Mouse (Mus musculus) liver, embryonic 14.5 days (tissue): ENCODE results near the gene Cep152. TPM values are rescaled to one million over a fixed set of nuclear protein-coding genes. Genes with fewer than 3 reads are reported as not detected.

Experiments
- ATAC-seq: fragments of 200-750 bp; cut with Nextera tagmentation; 2 replicates; pipeline ENCODE4 v1.8.0; 2017; ENCODE audit warnings: moderate number of reproducible peaks, mild to moderate bottlenecking, moderate library complexity; ENCODE audit not compliant: insufficient read depth
- DNase-seq, 3 experiments: peaks; one replicate each; pipeline ENCODE4 v3.0.0-alpha.2; 2012 to 2013; ENCODE audit warnings: low read depth in 3 of 3, low spot score in 3 of 3
- H3K27ac ChIP-seq: fragments of 300-500 bp; sonication (generic); 2 replicates; pipeline ENCODE4 v1.5.1; 2014; ENCODE audit warnings: moderate library complexity, mild to moderate bottlenecking, control low read depth, inconsistent platforms
- H3K27me3 ChIP-seq: fragments of 300-500 bp; sonication (generic); 2 replicates; pipeline ENCODE4 v1.6.1; 2014; ENCODE audit warnings: mild to moderate bottlenecking, low read length, moderate library complexity; ENCODE audit not compliant: control insufficient read depth, insufficient read depth
- H3K36me3 ChIP-seq: fragments of 300-500 bp; sonication (generic); replicated peaks from 2 replicates; pipeline ENCODE4 v1.6.1; 2014; ENCODE audit warnings: low read depth; ENCODE audit not compliant: control insufficient read depth, insufficient read depth
- H3K4me1 ChIP-seq, 2 experiments: fragments of 200-500 bp in 1 of 2; fragments of 300-500 bp in 1 of 2; sonication (generic) in 1 of 2; replicated peaks; 2 replicates each; pipeline ENCODE4 v1.6.1; 2012 to 2014; ENCODE audit warnings: antibody characterized with exemption in 1 of 2, inconsistent platforms in 1 of 2, low read length in 1 of 2; ENCODE audit not compliant: control insufficient read depth in 2 of 2, insufficient read depth in 2 of 2
- H3K4me2 ChIP-seq: fragments of 300-500 bp; sonication (generic); 2 replicates; pipeline ENCODE4 v1.6.1; 2014; ENCODE audit warnings: low read depth, mild to moderate bottlenecking, control low read depth, moderate library complexity
- H3K4me3 ChIP-seq, 2 experiments: fragments of 200-500 bp in 1 of 2; fragments of 300-500 bp in 1 of 2; sonication (generic) in 1 of 2; 2 replicates each; pipeline ENCODE4 v1.5.1; 2012 to 2014; ENCODE audit warnings: low read depth in 2 of 2, low read length in 2 of 2, mild to moderate bottlenecking in 2 of 2, control low read depth in 1 of 2, inconsistent platforms in 1 of 2, moderate library complexity in 1 of 2; ENCODE audit not compliant: insufficient read depth in 1 of 2
- H3K9ac ChIP-seq: fragments of 300-500 bp; sonication (generic); replicated peaks from 2 replicates; pipeline ENCODE4 v1.6.1; 2014; ENCODE audit warnings: mild to moderate bottlenecking, control low read depth, moderate library complexity
- H3K9me3 ChIP-seq: fragments of 300-500 bp; sonication (generic); 2 replicates; pipeline ENCODE4 v1.6.1; 2016; ENCODE audit warnings: low read length, mixed read lengths; ENCODE audit not compliant: control insufficient read depth
- CTCF ChIP-seq: IDR thresholded peaks from 2 replicates; pipeline ENCODE4 v1.5.1; 2016; ENCODE audit warnings: antibody characterized with exemption, low read depth, control low read depth
- EP300 ChIP-seq: IDR thresholded peaks from 2 replicates; pipeline ENCODE4 v1.6.1; 2016; ENCODE audit warnings: antibody characterized with exemption, low read depth
- WGBS: fragments of 180-500 bp; shearing (Covaris S2); extraction: QIAGEN DNeasy Blood & Tissue Kit; methylation state at CpG from one replicate; pipeline ENCODE4 v1.1.7; 2014; ENCODE audit not compliant: insufficient replicate concordance; 5-methylcytosine and 5-hydroxymethylcytosine counted together
- polyA plus RNA-seq, 2 experiments: library from polyadenylated mRNA; depleted of rRNA in 1 of 2; stranded (reverse) in 1 of 2; unstranded in 1 of 2; fragments of >200 nt; fragmentation: Nextera tagmentation in 1 of 2; extraction: Ambion mirVana in 1 of 2; gene quantifications; 2 replicates each; pipeline versions ENCODE4 v1.2.1 to v1.2.3; 2012 to 2014

Gene Cep152
- polyA plus RNA-seq, 2 experiments = 4.1 to 4.2 TPM

- TF ChIP-seq CTCF = no peak
- TF ChIP-seq EP300 = no peak
- Histone ChIP-seq H3K9me3 (no peaks in the 10 kb centered on the region), H3K27ac (no peak overlapping the region), H3K27me3 (no peaks in the 10 kb centered on the region), H3K36me3 (peaks cover 46% of the 10 kb centered on the region), H3K4me2 (no peak overlapping the region), H3K4me1 (no peaks in the 10 kb centered on the region), H3K9ac (no peak overlapping the region), H3K4me3 (no peak overlapping the region)
- ATAC-seq = no peak
- no peak for DNase-seq
- WGBS = 58% methylated on average over 3 of the region's 3 CpGs
Measured at GRCm38 (mm10) chr2:125575766-125576165, 49.1 kb downstream of the Cep152 start.

DNA sequence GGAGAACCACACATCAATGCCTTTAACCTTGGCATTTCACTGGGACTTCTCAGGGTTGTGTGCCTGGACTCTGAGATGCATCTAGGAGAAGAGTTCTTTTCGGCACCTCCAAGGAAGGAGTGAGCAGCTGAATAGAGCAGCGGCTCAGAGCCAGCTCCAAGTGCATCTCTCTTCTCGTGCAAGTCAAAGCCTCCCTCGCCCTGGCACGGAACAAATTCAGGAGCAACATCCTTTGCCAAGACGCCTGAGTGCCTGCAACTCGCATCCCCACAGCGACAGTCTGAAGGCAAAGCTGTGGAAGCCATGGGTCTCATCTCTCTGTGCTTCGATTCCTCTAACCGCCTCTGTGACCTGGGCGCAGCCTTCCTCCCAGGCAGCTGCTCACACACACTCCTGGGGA lies 61.0 kb downstream of the Cep152 start:
- peaks cover 32% of the 10 kb centered on the region for H3K36me3 ChIP-seq
- H3K9ac ChIP-seq = no peak overlapping the region
- no peak for TF ChIP-seq EP300
- no peak overlapping the region for H3K27ac ChIP-seq
- H3K4me2 ChIP-seq = no peak overlapping the region
- DNase-seq (no peak), ATAC-seq (no peak)
- no peaks in the 10 kb centered on the region for H3K27me3 ChIP-seq
- 80% methylated on average over 11 of the region's 11 CpGs for WGBS
- no peak overlapping the region for H3K4me3 ChIP-seq
- no peaks in the 10 kb centered on the region for H3K4me1 ChIP-seq
- H3K9me3 ChIP-seq = no peaks in the 10 kb centered on the region

GRCm38 (mm10) chr2:125562407-125562806 lies 62.5 kb downstream of the Cep152 start:
- Histone ChIP-seq H3K27ac (no peak overlapping the region), H3K4me3 (no peak overlapping the region), H3K9me3 (no peaks in the 10 kb centered on the region), H3K4me1 (no peaks in the 10 kb centered on the region), H3K9ac (no peak overlapping the region), H3K36me3 (peaks cover 26% of the 10 kb centered on the region), H3K27me3 (no peaks in the 10 kb centered on the region), H3K4me2 (no peak overlapping the region)
- WGBS = 82% methylated on average over 8 of the region's 8 CpGs
- no peak for ATAC-seq
- TF ChIP-seq EP300 = no peak
- no peak for TF ChIP-seq CTCF
- no peak for DNase-seq

GRCm38 (mm10) chr2:125560037-125560436 lies 64.9 kb downstream of the Cep152 start:
- H3K9me3 ChIP-seq = no peaks in the 10 kb centered on the region
- TF ChIP-seq EP300 (no peak), CTCF (no peak)
- no peaks in the 10 kb centered on the region for H3K27me3 ChIP-seq
- no peak overlapping the region for H3K9ac ChIP-seq
- no peak overlapping the region for H3K4me2 ChIP-seq
- H3K27ac ChIP-seq = no peak overlapping the region
- WGBS = 77% methylated on average over 6 of the region's 6 CpGs
- no peak for DNase-seq
- peaks cover 5% of the 10 kb centered on the region for H3K36me3 ChIP-seq
- H3K4me3 ChIP-seq = no peak overlapping the region
- ATAC-seq = no peak
- no peaks in the 10 kb centered on the region for H3K4me1 ChIP-seq

- TF ChIP-seq EP300 = no peak
- no peak for TF ChIP-seq CTCF
- WGBS = 78% methylated on average over 19 of the region's 19 CpGs
Measured at GRCm38 (mm10) chr2:125558634-125559589, 66.0 kb downstream of the Cep152 start.

More at GRCm38 (mm10) chr2:125558634-125559589, 66.0 kb downstream of the Cep152 start:
- Histone ChIP-seq H3K36me3 (peaks cover 3% of the 10 kb centered on the region), H3K4me2 (no peak overlapping the region), H3K4me3 (no peak overlapping the region), H3K9me3 (no peaks in the 10 kb centered on the region), H3K27ac (no peak overlapping the region), H3K27me3 (no peaks in the 10 kb centered on the region), H3K9ac (no peak overlapping the region), H3K4me1 (no peaks in the 10 kb centered on the region)
- ATAC-seq (no peak), DNase-seq (no peak)
